Mouse (Mus musculus) liver, embryonic 14.5 days (tissue): Measurements from ENCODE around the gene Hscb.

ENCODE experiments used
- CTCF ChIP-seq: IDR thresholded peaks from 2 replicates; pipeline ENCODE4 v1.5.1; 2016; ENCODE audit warnings: antibody characterized with exemption, low read depth, control low read depth
- EP300 ChIP-seq: IDR thresholded peaks from 2 replicates; pipeline ENCODE4 v1.6.1; 2016; ENCODE audit warnings: antibody characterized with exemption, low read depth

DNA sequence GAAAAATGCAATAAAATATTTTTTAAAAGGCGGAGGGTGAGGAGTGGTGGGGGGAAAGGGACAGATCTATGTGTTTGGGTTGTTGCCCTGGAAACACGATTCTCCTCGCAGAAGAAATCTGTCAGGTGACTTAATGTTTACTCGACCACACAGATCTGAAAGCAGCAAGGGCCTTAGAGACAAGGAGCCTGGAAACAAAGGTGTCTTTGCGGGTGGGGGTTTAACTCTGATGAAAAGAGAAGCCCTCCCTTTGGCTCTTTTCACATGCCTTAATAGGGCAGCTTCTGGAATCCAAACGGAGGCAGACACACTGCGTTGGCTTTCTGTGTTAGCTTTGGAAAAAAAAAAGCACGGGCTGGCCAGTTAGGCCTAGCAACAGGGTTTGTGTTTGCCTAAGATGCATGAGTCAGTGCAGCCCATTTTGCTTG, 29.7 kb upstream of the Hscb start:
- TF ChIP-seq CTCF (no peak), EP300 (no peak)
